Mouse (Mus musculus) A20 (cell line): ENCODE results near the gene Pik3c2g.

Experiments
- DNase-seq: peaks from one replicate; pipeline ENCODE4 v3.0.0-alpha.2; 2011; ENCODE audit warnings: low read depth, low spot score

Pik3c2g gene

DNA sequence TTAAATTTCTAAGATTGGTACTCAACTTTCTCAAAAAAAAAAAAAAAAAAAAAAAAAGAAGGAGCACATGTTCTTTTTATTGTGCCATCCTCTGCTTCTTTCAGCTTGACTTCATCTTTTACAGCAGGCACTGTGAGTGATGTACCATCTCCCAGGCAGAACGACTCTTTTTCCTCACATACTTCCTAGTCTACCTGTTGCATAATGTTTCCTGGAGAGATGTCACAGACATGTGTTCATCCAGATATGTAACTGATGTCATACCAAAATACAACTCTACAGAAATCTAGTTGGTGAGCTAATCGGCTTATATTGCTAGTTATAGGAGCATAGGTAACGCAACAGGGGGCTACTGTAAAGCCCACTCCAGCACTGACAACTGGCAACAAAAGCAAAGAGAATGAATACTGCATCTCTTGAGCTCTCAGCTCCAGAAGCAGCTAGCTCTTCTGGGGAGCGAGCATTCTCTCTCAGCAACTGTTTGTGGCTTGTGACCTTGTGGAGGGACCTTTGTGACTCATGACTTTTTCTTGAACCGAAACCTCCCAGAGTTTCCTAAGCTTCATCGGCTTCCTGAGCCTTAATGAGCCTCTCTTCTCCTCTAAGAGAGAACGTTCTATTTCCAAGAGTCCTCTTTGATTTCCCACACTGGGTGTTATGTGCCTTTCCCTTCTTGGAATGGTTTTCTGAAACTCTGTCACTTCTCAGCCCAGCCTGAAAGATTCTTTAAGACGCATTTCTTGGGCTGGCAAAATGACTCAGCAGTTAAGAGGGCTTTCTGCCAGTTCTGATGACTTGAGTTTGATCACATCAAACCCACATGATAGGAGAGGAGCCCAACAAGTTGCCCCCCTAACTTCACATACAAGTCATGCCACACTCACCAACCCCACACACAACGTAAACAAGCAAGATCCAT, 148.9 kb downstream of the Pik3c2g start:
- DNase-seq: no peak

DNA sequence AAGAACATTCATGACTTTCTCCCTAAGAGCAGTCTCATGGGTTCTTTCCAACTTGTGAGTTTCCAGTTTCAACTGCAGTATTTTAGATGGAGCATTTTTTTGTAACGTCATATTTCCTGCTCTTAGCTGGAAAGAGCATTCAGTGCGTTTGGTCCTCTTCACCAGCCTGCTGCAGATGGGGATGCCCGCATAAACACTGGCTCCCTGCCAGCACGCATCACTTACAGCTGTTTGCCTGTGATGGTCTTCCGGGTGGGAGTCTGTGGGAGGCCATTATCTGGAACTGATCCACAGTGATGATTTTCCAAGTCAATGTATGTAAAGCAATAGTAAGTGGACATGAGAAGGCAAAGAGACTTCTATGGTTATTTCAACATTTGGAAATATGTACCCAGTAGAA, 151.3 kb downstream of the Pik3c2g start:
- DNase-seq: no peak

DNA sequence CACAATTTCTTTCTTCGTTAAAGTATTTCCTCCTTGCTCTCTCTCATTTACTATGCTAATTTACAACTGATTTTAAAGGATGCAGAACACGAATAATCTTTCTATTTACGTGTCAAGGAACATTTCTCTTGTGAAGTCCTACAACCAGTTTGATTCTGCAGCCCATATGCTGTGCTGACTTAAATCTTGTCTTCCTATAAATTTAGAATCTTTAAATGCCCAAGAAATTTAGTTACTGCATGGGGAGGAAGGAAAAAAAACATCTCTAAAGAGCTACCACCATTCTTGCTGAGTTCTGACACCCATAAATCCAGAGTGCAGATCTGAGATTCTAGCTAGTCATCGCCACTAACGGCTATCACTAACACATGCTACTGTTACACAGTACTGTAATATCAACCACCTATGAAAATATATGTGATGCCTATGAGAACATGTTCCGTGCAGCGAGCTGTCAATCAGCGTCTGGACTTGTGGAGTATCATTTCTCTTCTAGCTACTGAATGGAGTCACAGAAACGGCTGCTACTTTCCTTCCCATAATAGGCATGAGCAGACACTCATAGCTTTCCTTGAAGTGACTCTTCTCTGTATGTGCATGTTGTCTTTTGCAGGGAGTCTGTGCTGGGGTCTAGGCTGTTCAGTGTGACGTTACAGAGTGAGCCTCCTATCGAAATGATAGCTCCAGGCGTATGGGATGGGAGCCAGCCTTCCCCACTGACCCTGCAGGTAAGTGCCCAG, 155.8 kb downstream of the Pik3c2g start:
- no peak for DNase-seq

DNA sequence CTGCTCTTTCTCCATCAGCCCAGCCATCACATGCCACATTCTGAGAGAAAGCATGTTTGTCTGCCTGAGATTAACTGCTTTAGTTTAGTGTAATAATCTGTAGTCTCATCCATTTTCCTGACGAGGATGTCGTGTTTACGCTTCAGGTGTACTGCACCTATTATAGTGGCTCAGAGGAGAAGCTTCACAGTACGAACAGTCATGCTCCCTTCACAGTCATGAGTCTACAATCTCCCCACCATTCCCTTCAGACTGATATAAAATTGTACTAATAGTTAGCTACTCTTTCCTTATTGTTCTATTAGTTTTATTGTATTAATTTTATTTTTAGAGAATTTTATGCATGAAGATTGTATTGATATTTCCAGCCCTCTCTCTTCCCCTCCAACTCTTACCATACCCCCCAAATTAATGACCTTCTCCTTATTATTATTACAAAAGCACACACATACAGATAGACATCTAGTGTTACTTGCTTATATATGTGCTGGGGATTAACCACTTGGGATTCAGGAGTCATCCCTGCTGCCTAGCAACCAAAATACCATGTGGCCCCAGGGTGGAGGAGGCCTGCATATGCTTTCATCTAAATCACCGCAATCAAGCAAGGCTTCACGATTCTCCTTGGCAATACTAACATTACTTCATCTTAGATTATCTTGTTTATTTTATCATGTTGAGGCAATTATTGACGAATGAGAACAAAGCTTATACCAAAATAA, 159.9 kb downstream of the Pik3c2g start:
- DNase-seq: no peak

DNA sequence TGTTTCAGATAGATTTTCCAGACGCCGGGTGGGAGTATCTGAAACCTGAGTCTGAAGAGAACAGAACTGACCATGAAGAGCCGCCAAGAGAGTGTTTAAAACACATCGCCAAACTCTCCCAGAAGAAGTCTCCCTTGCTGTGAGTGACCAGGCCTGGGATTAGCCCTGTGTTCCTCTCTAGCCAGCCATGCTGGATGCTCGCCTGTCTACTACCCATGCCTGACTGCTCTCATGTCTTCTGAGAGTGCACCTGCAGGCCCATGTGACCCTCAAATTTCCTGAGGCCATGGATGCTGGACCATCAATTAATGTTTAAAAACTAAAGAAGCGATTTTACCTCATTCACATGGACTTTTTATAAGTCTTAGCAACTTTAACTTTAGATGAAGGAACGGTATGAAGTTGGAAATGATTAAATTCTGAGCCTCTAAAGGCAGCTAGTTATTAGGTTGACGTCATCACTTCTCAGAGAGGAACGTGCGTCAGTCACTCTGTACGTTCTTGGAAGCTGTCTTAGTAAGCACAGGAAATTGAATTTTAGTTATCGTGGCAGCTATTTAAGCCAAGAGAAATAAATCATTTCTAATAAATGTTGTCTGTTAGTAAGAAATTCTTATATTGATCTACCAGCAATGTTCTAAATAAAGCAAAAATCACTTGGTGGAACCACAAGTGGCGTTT, 161.2 kb downstream of the Pik3c2g start:
- no peak for DNase-seq

DNA sequence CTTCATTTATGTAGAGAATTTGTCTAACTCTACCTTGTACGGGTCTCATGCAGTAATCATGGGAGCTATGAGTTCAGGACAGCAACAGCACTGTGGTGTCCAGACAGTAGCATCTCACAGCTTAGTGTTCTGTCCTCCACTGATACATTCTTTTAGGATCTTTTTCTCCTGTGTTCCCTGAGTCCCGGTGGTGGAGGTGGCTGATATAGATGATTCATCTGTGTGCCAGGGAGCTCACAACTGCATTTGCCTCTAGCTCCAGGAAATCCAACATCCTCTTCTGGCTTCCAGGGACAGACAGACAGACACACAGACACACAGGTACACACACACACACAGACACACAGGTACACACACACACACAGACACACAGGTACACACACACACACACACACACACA, 163.6 kb downstream of the Pik3c2g start:
- DNase-seq: no peak

DNA sequence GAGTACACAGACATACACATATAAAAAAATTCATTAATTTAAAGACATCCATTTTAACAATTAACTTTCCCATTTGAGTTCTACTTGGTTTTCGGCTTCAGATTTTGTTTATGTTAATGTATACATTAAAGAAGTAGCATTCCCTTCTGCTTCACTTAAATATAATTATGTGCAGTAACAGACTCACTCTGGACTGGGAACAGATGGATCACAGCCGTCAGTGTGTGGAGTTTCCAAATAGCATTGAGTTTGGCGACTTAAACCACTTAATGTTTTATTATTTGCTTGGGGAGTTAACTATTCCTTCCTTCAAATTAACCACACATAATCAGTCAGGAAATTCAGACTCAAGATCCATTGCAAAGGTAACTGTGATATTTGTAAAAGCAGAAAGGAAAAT, 164.0 kb downstream of the Pik3c2g start:
- DNase-seq: no peak

DNA sequence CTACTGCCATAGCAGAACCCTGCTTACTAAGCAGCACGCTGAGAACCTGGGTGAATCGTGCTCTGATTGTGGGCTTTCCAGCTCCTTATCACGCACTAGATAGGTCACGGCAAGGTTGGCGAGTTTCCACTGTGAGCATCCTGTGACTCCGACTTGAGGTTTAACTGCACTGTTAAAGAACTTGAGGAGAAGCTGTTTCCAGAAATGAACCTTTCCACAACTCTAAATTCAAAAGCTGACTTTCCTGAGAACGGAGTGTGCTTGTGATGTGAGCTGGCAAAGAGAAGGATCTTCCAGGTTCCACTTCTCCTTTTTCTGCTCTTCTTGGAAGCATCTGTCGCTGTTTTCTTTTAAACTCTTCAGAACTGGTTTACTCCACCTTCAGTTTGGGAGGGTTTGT, 170.9 kb downstream of the Pik3c2g start:
- no peak for DNase-seq

DNA sequence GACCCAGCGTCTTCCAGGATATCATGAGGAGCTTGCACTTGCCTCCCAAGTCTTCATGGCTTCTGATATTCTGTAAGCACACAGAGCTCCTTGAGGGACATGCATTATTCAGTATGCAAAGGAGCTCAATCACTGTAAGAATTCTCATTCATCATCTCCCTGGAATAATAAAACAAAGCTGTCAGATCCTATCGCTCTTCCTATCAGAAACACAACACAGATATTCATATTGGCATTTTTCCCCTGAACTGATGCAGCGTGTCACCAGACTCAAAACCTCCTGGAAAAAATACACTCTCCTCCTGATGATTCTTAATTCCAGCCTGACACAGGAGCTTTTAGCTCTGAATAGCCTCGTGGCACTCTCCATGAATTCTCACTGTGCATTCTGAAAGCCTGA, 174.0 kb downstream of the Pik3c2g start:
- no peak for DNase-seq

DNA sequence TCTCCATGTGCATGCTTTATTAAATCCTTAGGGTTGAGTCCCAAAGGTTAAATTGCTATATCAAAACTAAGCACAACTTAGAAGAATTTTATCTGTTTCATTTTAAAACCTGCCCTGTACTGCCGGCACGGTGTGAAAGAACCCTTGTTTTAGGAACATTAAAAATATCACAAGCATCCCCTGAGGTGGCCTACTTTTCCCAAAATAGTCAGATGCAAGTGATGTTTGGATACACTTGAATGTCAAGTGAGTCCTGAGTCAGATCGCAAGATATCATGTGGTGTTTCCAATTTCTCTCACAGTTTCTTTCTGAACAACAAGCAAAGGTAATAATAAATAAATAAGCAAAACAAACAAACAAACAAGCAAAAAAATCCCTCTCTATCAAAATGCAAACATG, 177.4 kb downstream of the Pik3c2g start:
- DNase-seq: no peak

DNA sequence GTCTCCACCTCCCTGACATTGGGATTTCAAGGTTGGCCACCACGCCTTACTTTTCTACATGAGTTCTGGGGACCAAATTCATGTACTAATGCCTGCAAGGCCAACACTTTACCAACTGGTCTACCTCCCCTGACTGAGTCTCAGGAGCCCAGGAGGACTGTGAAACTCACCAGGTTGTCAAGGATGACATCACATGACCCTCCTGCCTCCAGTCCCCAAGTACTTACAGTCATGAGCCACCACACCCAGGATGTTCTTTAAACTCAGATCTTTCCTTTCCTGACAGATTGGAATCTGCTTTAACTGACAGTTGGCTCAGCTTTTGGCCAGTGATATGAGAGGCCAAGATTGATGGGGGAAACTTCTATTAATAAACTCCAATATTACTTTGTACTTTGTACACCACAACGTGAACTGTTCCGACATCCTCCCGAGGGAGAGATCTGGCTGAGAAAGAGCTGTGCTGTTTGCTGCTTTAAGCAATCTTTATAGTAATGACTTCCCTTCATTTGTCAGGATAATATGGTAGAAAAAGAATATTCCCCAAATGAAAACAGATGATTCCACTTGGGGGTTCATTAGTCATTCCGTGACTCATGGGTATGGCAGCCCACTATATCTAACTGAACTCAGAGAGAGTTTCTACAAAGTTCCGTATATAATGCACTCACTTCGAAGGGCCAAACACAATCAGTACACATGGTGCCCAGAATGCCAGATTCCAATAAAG, 182.9 kb downstream of the Pik3c2g start:
- DNase-seq: no peak

DNA sequence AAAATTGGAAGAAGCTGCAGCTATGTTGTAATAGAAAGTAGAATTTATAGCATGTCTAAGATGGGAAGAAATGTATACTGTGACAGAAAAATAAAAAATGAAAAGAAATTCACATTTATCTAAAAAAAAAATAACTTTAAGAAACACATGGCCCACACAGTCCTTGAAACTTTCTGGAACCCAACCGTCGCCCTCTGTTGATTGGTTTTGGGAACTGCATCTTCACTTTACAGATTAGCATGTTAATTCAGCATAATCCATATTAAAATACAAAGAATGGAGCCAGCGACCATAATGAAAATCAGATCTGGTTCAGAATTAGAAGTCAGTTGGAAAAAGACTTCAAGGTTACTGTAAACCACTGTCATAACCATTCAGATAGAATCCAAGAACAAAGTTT, 183.5 kb downstream of the Pik3c2g start:
- no peak for DNase-seq

DNA sequence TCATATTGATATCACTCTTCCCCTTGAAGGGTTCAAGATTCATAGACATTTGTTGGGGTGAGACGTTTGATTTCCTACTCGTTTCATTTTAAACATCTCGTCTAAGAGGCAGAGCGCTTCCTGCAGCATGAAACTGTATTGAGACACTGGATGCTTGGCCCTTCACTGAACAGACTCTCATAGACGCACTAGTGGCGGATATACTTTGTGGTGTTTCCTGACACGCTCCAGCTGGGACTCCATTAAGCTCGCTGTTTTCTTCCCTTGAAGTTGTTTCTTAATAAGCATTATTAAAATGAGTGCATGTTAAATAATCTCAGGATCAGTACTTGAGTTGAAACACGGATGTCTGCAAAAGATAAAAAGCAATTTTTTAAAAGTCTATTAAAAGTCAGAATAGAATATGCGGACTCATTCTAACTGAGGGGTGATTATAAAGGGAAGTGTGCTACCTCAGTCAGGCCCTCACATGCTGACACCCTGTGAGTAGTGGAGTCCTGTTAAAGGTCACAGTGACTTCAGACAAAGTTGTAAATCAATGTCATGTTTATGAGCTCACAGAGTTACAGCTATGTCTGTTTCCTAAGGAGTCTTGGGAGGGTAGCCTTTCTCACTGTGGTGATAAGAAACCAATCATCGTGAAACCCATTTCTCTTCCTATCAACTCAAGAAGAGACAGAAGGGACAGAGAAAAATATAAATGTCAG, 190.7 kb downstream of the Pik3c2g start:
- no peak for DNase-seq

DNA sequence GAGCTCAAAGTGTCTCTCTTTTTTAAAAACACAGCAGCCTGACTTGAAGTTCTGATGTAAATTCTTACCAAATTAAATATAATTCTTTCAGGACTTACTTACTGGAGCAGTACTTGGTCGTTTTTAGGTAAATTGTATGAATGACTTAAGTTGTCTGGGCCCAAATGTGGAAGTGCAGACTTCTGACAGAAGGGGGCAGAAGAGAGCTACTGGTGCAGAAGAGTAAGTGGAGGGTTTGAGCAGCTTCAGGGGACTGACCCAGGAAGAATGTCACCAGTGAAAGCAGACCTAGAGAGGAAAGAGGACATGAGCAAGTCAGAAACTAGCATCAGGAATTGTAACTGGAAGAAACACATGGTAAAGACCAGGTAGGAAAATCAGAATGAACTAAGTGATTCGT, 193.0 kb downstream of the Pik3c2g start:
- DNase-seq: no peak

DNA sequence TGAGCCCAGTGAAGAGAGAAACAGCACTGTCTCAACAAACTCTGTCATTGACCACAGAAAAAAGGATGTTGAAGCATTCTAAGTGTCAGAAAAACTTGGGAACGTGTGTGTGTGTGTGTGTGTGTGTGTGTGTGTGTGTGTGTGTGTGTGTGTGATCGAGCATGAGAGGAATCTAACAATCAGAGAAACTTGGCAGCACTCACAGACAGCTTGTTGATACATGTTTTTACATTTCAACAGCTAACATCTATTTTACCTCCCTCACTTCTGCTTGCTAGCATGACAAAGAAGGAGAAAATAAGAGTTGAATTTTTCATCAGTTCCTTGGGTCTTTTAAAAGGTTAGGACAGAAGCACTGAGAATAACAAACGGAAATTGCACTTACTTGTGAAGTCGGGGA, 202.5 kb downstream of the Pik3c2g start:
- no peak for DNase-seq

DNA sequence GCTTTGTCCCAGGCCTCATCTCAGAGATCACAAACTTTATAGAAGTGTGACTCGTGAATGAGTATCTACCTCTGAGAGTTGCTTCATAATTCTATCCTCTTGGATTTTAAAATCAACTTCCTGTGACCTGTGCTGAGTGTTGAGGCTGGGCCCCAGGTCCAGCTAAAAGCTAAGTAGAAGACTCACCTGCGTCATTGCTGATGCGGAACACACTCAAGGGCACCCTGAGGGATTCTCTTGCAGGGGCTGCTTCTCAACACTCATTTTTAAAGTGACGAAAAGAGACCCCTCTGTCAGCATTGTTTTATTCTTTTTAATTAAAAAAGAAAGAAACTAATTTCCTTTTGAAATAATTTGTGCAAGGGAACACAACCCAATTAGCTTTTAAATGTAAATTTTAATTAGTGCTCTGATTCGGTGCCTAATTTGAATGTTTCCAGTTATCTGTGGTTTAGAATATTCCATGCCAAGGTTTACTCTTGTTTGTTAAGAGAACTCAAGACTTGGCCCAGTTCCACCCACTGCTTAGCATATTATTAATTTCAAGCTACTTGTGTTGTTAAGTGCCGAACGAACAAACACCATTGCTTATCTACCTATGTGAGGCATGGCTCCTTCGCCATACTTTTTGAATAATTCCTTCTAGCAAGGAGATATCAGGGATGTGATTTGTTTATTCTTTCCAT, 212.7 kb downstream of the Pik3c2g start:
- no peak for DNase-seq

DNA sequence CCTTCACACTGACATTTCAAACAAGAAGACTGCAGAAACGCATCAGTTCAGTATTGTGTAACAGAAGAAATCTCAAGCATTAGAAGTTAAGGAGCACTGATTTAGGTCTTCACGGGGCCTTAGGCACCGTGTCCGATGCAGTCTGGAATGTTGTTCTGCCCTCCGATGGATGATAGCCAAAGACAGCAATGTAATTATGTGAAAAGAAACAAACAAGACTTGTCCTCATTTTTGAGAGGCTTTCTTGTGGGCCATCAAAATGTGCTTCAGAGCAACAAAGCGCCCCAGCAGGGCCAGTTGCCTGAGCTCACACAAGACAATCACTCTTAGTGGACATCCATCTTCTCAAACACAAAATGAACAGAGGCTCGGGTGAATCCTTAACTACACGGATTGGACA, 234.9 kb downstream of the Pik3c2g start:
- no peak for DNase-seq

DNA sequence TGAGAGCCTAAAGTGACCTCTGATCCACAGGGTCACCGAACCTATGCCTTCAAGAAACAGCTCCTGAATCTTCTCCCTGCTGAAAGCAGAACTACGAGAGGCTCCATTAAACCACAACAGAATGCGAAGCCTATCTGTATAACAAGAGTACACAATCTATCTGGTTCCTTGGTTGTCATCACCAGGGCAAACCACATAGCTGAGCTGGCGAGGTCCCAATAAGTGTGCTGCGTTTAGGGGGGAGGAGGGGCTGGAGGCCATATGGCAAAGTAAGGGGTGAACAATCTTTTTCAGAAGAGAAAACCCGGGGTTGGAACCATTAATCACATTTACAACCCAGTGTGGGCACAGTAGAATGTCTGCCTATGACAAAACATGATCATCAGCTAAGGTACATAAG, 251.2 kb downstream of the Pik3c2g start:
- no peak for DNase-seq

DNA sequence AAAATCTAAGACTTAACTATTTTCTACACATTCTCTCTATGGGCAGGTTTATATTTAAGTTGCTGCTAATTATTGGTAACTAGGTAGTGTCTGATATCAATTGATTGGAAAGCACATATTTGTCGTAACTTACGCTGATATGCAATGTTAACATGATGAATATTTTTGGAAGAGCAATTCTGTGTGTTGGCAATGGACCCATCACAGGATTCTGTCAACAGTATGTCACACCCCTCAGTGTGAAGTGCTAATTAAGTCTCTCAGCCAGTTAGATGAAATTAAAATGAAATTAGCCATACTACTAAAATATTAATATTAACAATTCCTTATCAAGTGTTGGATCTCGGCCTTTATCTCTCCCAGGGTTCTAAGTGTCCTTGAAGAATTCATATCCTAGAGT, 251.7 kb downstream of the Pik3c2g start:
- no peak for DNase-seq

DNA sequence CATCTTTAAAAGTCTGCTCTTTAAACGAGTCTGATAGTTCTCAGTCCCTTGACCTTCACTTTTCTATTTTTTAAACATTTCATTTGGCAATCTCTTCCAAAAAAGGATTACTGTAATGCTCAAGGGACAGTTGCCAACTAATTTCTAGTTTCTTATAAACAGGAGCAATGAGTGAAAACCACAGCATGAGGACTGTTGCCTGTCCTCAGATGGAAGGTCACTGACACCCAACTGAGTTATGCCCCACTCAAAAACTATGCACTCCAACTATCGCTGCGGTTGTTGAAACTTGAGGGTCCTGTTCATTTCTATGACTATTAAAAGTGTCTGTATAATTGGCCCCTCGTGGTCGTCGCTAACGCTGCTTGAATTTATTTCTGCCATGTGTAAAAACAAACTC, 252.9 kb downstream of the Pik3c2g start:
- no peak for DNase-seq
